Mouse (Mus musculus) CD4-positive, CD25-positive, alpha-beta regulatory T cell, adult 4 months (primary cell): ENCODE data around the gene Apoc4. TPM values are rescaled to one million over a fixed set of nuclear protein-coding genes. Genes with fewer than 3 reads are reported as not detected.

Source experiments
- ATAC-seq: one replicate; pipeline ENCODE4 v1.8.0; 2017
- polyA plus RNA-seq, 2 experiments: library from polyadenylated mRNA; unstranded; fragments of 100-300 nt; shearing (Covaris generic); gene quantifications; one replicate each; pipeline ENCODE4 v1.2.1; 2017

The Apoc4 gene
- polyA plus RNA-seq, 2 experiments from 2014 or later = 0.36 TPM; not detected in 1

- peak; percentile 87 for ATAC-seq
Measured at GRCm38 (mm10) chr7:19628536-19629360, 52.5 kb downstream of the Apoc4 start.

GRCm38 (mm10) chr7:19628192-19628535 lies 53.1 kb downstream of the Apoc4 start:
- no peak for ATAC-seq

Other genes starting within 250 kb of the Apoc4 start
- gene Mark4, start 222.7 kb downstream of the Apoc4 start, polyA plus RNA-seq = 1 to 10 TPM in 1 of 2 experiments, under 1 TPM in 1; 0.91 to 1.3 TPM
- gene Exoc3l2, start 218.1 kb downstream of the Apoc4 start, polyA plus RNA-seq = not detected
- gene Bloc1s3, start 173.1 kb downstream of the Apoc4 start, polyA plus RNA-seq = under 1 TPM; 0.37 to 0.86 TPM
- gene Trappc6a, start 173.1 kb downstream of the Apoc4 start, polyA plus RNA-seq = 10 to 100 TPM; 45.8 to 50.7 TPM
- not detected for gene Nkpd1, start 163.6 kb downstream of the Apoc4 start, polyA plus RNA-seq
- 1 to 10 TPM; 1.9 to 2.8 TPM for gene Ppp1r37, start 118.4 kb downstream of the Apoc4 start, polyA plus RNA-seq
- gene Zfp296, start 104.2 kb downstream of the Apoc4 start, polyA plus RNA-seq = 1 to 10 TPM; 1.7 to 1.9 TPM
- 100 to 1,000 TPM in 1 of 2 experiments, 10 to 100 TPM in 1; 91.0 to 100 TPM for gene Gemin7, start 103.9 kb downstream of the Apoc4 start, polyA plus RNA-seq
- 1 to 10 TPM; 9.0 to 9.4 TPM for gene Clasrp, start 77.0 kb downstream of the Apoc4 start, polyA plus RNA-seq
- 10 to 100 TPM; 12.7 to 14.8 TPM for gene Relb, start 52.0 kb downstream of the Apoc4 start, polyA plus RNA-seq
- gene Clptm1, start 16.4 kb downstream of the Apoc4 start, polyA plus RNA-seq = 10 to 100 TPM; 24.4 to 28.1 TPM
- gene Apoc2, start 3.5 kb downstream of the Apoc4 start, polyA plus RNA-seq = not detected
- not detected for gene Gm44805, start 56 bp downstream of the Apoc4 start, polyA plus RNA-seq
- gene Apoc1, start 11.2 kb upstream of the Apoc4 start, polyA plus RNA-seq = not detected
- 1 to 10 TPM; 6.6 to 7.6 TPM for gene Apoe, start 17.7 kb upstream of the Apoc4 start, polyA plus RNA-seq
- gene Tomm40, start 34.0 kb upstream of the Apoc4 start, polyA plus RNA-seq = 1 to 10 TPM; 3.7 to 6.9 TPM
- gene Nectin2, start 69.0 kb upstream of the Apoc4 start, polyA plus RNA-seq = under 1 TPM in 1 of 2 experiments, not detected in 1; 0.12 TPM
- 1 to 10 TPM; 2.5 to 3.7 TPM for gene Bcam, start 89.5 kb upstream of the Apoc4 start, polyA plus RNA-seq
- not detected for gene Cblc, start 115.3 kb upstream of the Apoc4 start, polyA plus RNA-seq
- gene Bcl3, start 141.3 kb upstream of the Apoc4 start, polyA plus RNA-seq = 10 to 100 TPM; 16.0 to 20.5 TPM
- not detected for gene Gm19345, start 170.5 kb upstream of the Apoc4 start, polyA plus RNA-seq
- not detected for gene Ceacam16, start 179.8 kb upstream of the Apoc4 start, polyA plus RNA-seq
- not detected for gene Ceacam19, start 206.5 kb upstream of the Apoc4 start, polyA plus RNA-seq
- 10 to 100 TPM; 22.2 to 24.7 TPM for gene Pvr, start 239.7 kb upstream of the Apoc4 start, polyA plus RNA-seq